ENCODE assay signal across 9 mouse cellular contexts in genomic region chr10:93485055-93485691, GRCm38 (mm10). TPM values are rescaled to one million over a fixed set of nuclear protein-coding genes. Genes with fewer than 3 reads are reported as not detected.
DNase-seq lines count a peak whose midpoint lies in the region; ATAC-seq and TF ChIP-seq lines count a peak whose summit lies in the region.
"Had no signal": no experiment of that assay in that cellular context is flagged by ENCODE, and none has a peak within 500 bp of the region (broad histone marks: within the 10 kb centered on the region; RNA-seq: fewer than 3 reads in every experiment).

No protein-coding gene starts in this region.

- H3K4me1 ChIP-seq in neural tube, embryonic 15.5 days, result no peaks in the 10 kb centered on the region
- H3K4me1 ChIP-seq in cortical plate, adult 2 months (ENCODE audit: control insufficient read depth, insufficient read depth, low read length), result no peaks in the 10 kb centered on the region
- H3K4me1 ChIP-seq in kidney, adult 2 months (ENCODE audit: control insufficient read depth, insufficient read depth, low read length), result no peaks in the 10 kb centered on the region
- H3K4me1 ChIP-seq in lung, embryonic 15.5 days, result no peaks in the 10 kb centered on the region
- H3K4me1 ChIP-seq in stomach, postnatal 0 days (replicated peaks; ENCODE audit: control insufficient read depth, insufficient read depth), result no peaks in the 10 kb centered on the region
- H3K4me1 ChIP-seq: heart, embryonic 15.5 days had no signal

- peak; percentile 29 for DNase-seq in neural tube, embryonic 10.5 days (ENCODE audit: extremely low spot score, low spot score)
- peak; percentile 52 for DNase-seq in adrenal gland, postnatal 10 days
- peak; percentile 56 for DNase-seq in kidney, adult 2 months
- peak; percentile 84 for DNase-seq in stomach, postnatal 0 days (ENCODE audit: low spot score)
- no peak for DNase-seq in ovary, postnatal 36 days (ENCODE audit: low spot score)

- H3K27me3 ChIP-seq in neural tube, embryonic 15.5 days (replicated peaks), result no peaks in the 10 kb centered on the region
- no peaks in the 10 kb centered on the region for H3K27me3 ChIP-seq in kidney, adult 2 months (replicated peaks; ENCODE audit: control insufficient read depth, insufficient read depth, low read length)
- no peaks in the 10 kb centered on the region for H3K27me3 ChIP-seq in lung, embryonic 15.5 days
- no peaks in the 10 kb centered on the region for H3K27me3 ChIP-seq in stomach, postnatal 0 days (ENCODE audit: control insufficient read depth, insufficient read depth, low read length)
- H3K27me3 ChIP-seq: heart, embryonic 15.5 days had no signal

- H3K36me3 ChIP-seq in neural tube, embryonic 15.5 days, result peaks cover 31% of the 10 kb centered on the region
- H3K36me3 ChIP-seq in kidney, adult 2 months (ENCODE audit: control insufficient read depth, insufficient read depth, low read length), result peaks cover 3% of the 10 kb centered on the region; the same call in 1 of the 2 replicates
- peaks cover 48% of the 10 kb centered on the region for H3K36me3 ChIP-seq in lung, embryonic 15.5 days
- H3K36me3 ChIP-seq in stomach, postnatal 0 days (ENCODE audit: control insufficient read depth, insufficient read depth, low read length), result peaks cover 12% of the 10 kb centered on the region

- H3K27ac ChIP-seq in neural tube, embryonic 15.5 days (replicated peaks), result no peak overlapping the region
- H3K27ac ChIP-seq in cortical plate, adult 2 months (ENCODE audit: insufficient read depth, low read length), result no peak overlapping the region
- H3K27ac ChIP-seq in kidney, adult 2 months (ENCODE audit: insufficient read depth, low read depth, low read length), result no peak overlapping the region
- H3K27ac ChIP-seq in lung, embryonic 15.5 days, result no peak overlapping the region
- no peak overlapping the region for H3K27ac ChIP-seq in stomach, postnatal 0 days (replicated peaks)
- H3K27ac ChIP-seq: heart, embryonic 15.5 days had no signal

- WGBS in neural tube, embryonic 15.5 days, result 85% methylated on average over 8 of the region's 8 CpGs
- WGBS in kidney, adult 2 months, result 84% methylated on average over 8 of the region's 8 CpGs
- 84% methylated on average over 8 of the region's 8 CpGs for WGBS in lung, embryonic 15.5 days
- 88% methylated on average over 8 of the region's 8 CpGs for WGBS in stomach, postnatal 0 days

- H3K4me2 ChIP-seq in neural tube, embryonic 15.5 days, result no peak overlapping the region
- H3K4me2 ChIP-seq in lung, embryonic 15.5 days, result no peak overlapping the region
- no peak overlapping the region for H3K4me2 ChIP-seq in stomach, postnatal 0 days (replicated peaks; ENCODE audit: low read depth)
- H3K4me2 ChIP-seq: heart, embryonic 15.5 days had no signal

- H3K9ac ChIP-seq in neural tube, embryonic 15.5 days (replicated peaks), result no peak overlapping the region
- no peak overlapping the region for H3K9ac ChIP-seq in lung, embryonic 15.5 days
- no peak overlapping the region for H3K9ac ChIP-seq in stomach, postnatal 0 days (ENCODE audit: low read length)
- H3K9ac ChIP-seq: heart, embryonic 15.5 days had no signal

- H3K9me3 ChIP-seq in neural tube, embryonic 15.5 days (replicated peaks), result no peaks in the 10 kb centered on the region
- H3K9me3 ChIP-seq in lung, embryonic 15.5 days, result no peaks in the 10 kb centered on the region
- H3K9me3 ChIP-seq in stomach, postnatal 0 days (ENCODE audit: control insufficient read depth, low read length), result no peaks in the 10 kb centered on the region
- H3K9me3 ChIP-seq: heart, embryonic 15.5 days had no signal

- ATAC-seq in neural tube, embryonic 15.5 days (ENCODE audit: low FRiP score), result no peak
- peak; percentile 49; the same call in 1 of the 2 replicates for ATAC-seq in lung, embryonic 15.5 days (ENCODE audit: borderline replicate concordance, extremely low read depth, low FRiP score, low TSS enrichment)
- peak; percentile 83 for ATAC-seq in stomach, postnatal 0 days (ENCODE audit: low FRiP score, low TSS enrichment)

- no peak overlapping the region for H3K4me3 ChIP-seq in neural tube, embryonic 15.5 days (replicated peaks)
- no peak overlapping the region for H3K4me3 ChIP-seq in cortical plate, adult 2 months (ENCODE audit: insufficient read depth, low read length)
- no peak overlapping the region for H3K4me3 ChIP-seq in kidney, adult 2 months (ENCODE audit: insufficient read depth, low read depth, low read length)
- no peak overlapping the region for H3K4me3 ChIP-seq in lung, embryonic 15.5 days
- no peak overlapping the region for H3K4me3 ChIP-seq in stomach, postnatal 0 days (ENCODE audit: low read depth, low read length)
- H3K4me3 ChIP-seq: heart, embryonic 15.5 days had no signal

- no peak for TF ChIP-seq EP300 in stomach, postnatal 0 days (optimal IDR thresholded peaks at IDR 0.05)

- TF ChIP-seq CTCF in cortical plate, adult 2 months (IDR thresholded peaks at IDR 0.05; ENCODE audit: extremely low read depth, insufficient read depth, low read length), result peak; percentile 29; the same call in 1 of the 2 replicates
- peak; percentile 82 for TF ChIP-seq CTCF in kidney, adult 2 months (conservative IDR thresholded peaks at IDR 0.05; ENCODE audit: insufficient read depth, insufficient read length, low read depth, low read length)
- peak; percentile 83 for TF ChIP-seq CTCF in stomach, postnatal 0 days (IDR thresholded peaks at IDR 0.05; ENCODE audit: low read depth)

- TF ChIP-seq POLR2A in cortical plate, adult 2 months (IDR thresholded peaks at IDR 0.05; ENCODE audit: extremely low read depth, insufficient read depth, low read length), result no peak
- no peak for TF ChIP-seq POLR2A in kidney, adult 2 months (IDR thresholded peaks at IDR 0.05; ENCODE audit: low read depth, low read length)

RNA-seq across cellular contexts. Expression of gene Hal, which starts 3.4 kb away (rescaled TPM):
- polyA plus RNA-seq in neural tube, embryonic 15.5 days (2015; fragmentation: Nextera tagmentation; extraction: Ambion mirVana), result 0.09 and 0.24 TPM in 2 replicates
- total RNA-seq in adrenal gland, postnatal 10 days (2021), result 10 to 100 TPM in 1 of 2 experiments, 1 to 10 TPM in 1; 3.7 to 12.2 TPM
- 0.04 TPM in 1 of 2 replicates, not detected in the other for polyA plus RNA-seq in cortical plate, adult 2 months (2012; rRNA removed)
- 0.22 and 0.26 TPM in 2 replicates for polyA plus RNA-seq in kidney, adult 2 months (2012; rRNA removed)
- polyA plus RNA-seq in lung, embryonic 15.5 days (2015; fragmentation: Nextera tagmentation; extraction: Ambion mirVana), result 0.19 TPM in 1 of 2 replicates, not detected in the other
- polyA plus RNA-seq in stomach, postnatal 0 days (2015; fragmentation: Nextera tagmentation; extraction: Ambion mirVana), result 0.47 and 0.81 TPM in 2 replicates

RNA-seq across cellular contexts. Expression of gene Lta4h, which starts 32.0 kb away (rescaled TPM):
- 79.3 and 129 TPM in 2 replicates for polyA plus RNA-seq in neural tube, embryonic 15.5 days (2015; fragmentation: Nextera tagmentation; extraction: Ambion mirVana)
- total RNA-seq in adrenal gland, postnatal 10 days (2021), result 10 to 100 TPM; 59.3 to 72.5 TPM
- 58.3 and 59.6 TPM in 2 replicates for polyA plus RNA-seq in cortical plate, adult 2 months (2012; rRNA removed)
- polyA plus RNA-seq in kidney, adult 2 months (2012; rRNA removed), result 42.9 and 53.9 TPM in 2 replicates
- 217 and 222 TPM in 2 replicates for polyA plus RNA-seq in lung, embryonic 15.5 days (2015; fragmentation: Nextera tagmentation; extraction: Ambion mirVana)
- polyA plus RNA-seq in stomach, postnatal 0 days (2015; fragmentation: Nextera tagmentation; extraction: Ambion mirVana), result 100 and 103 TPM in 2 replicates

RNA-seq across cellular contexts. Expression of gene Amdhd1, which starts 54.7 kb away (rescaled TPM):
- 0.06 and 0.11 TPM in 2 replicates for polyA plus RNA-seq in neural tube, embryonic 15.5 days (2015; fragmentation: Nextera tagmentation; extraction: Ambion mirVana)
- 10 to 100 TPM in 1 of 2 experiments, 1 to 10 TPM in 1; 4.7 to 11.4 TPM for total RNA-seq in adrenal gland, postnatal 10 days (2021)
- polyA plus RNA-seq in cortical plate, adult 2 months (2012; rRNA removed), result 0.25 and 0.30 TPM in 2 replicates
- polyA plus RNA-seq in kidney, adult 2 months (2012; rRNA removed), result 3.1 and 3.3 TPM in 2 replicates
- 0.27 and 0.34 TPM in 2 replicates for polyA plus RNA-seq in lung, embryonic 15.5 days (2015; fragmentation: Nextera tagmentation; extraction: Ambion mirVana)
- polyA plus RNA-seq in stomach, postnatal 0 days (2015; fragmentation: Nextera tagmentation; extraction: Ambion mirVana), result 0.28 and 0.45 TPM in 2 replicates

RNA-seq across cellular contexts. Expression of gene Ccdc38, which starts 55.3 kb away (rescaled TPM):
- polyA plus RNA-seq in neural tube, embryonic 15.5 days (2015; fragmentation: Nextera tagmentation; extraction: Ambion mirVana), result 0.41 and 0.46 TPM in 2 replicates
- under 1 TPM in 1 of 2 experiments, not detected in 1; 0.33 TPM for total RNA-seq in adrenal gland, postnatal 10 days (2021)
- polyA plus RNA-seq in cortical plate, adult 2 months (2012; rRNA removed), result 0.06 TPM in 1 of 2 replicates, not detected in the other
- polyA plus RNA-seq in kidney, adult 2 months (2012; rRNA removed), result 0.03 TPM in 1 of 2 replicates, not detected in the other
- 0.15 and 0.24 TPM in 2 replicates for polyA plus RNA-seq in lung, embryonic 15.5 days (2015; fragmentation: Nextera tagmentation; extraction: Ambion mirVana)
- 0.16 and 0.45 TPM in 2 replicates for polyA plus RNA-seq in stomach, postnatal 0 days (2015; fragmentation: Nextera tagmentation; extraction: Ambion mirVana)

Comparison
In these comparisons a context has a peak if more than half of its experiments do, and no peak if none do; other contexts are left out.
1. CTCF ChIP-seq: peak in every context shown above with its lines; median percentile 83 in stomach, postnatal 0 days; 82 in kidney, adult 2 months; 29 in cortical plate, adult 2 months.